Mouse (Mus musculus) liver, embryonic 14.5 days (tissue): Measurements from ENCODE around the gene Gcc1. TPM values are rescaled to one million over a fixed set of nuclear protein-coding genes. Genes with fewer than 3 reads are reported as not detected.
A peak's percentile ranks its signal among the peaks of the same experiment; 100 is the strongest.

ENCODE experiments used
- ATAC-seq: fragments of 200-750 bp; cut with Nextera tagmentation; 2 replicates; pipeline ENCODE4 v1.8.0; 2017; ENCODE audit warnings: moderate number of reproducible peaks, mild to moderate bottlenecking, moderate library complexity; ENCODE audit not compliant: insufficient read depth
- DNase-seq, 3 experiments: peaks; one replicate each; pipeline ENCODE4 v3.0.0-alpha.2; 2012 to 2013; ENCODE audit warnings: low read depth in 3 of 3, low spot score in 3 of 3
- H3K27ac ChIP-seq: fragments of 300-500 bp; sonication (generic); 2 replicates; pipeline ENCODE4 v1.5.1; 2014; ENCODE audit warnings: moderate library complexity, mild to moderate bottlenecking, control low read depth, inconsistent platforms
- H3K27me3 ChIP-seq: fragments of 300-500 bp; sonication (generic); 2 replicates; pipeline ENCODE4 v1.6.1; 2014; ENCODE audit warnings: mild to moderate bottlenecking, low read length, moderate library complexity; ENCODE audit not compliant: control insufficient read depth, insufficient read depth
- H3K36me3 ChIP-seq: fragments of 300-500 bp; sonication (generic); replicated peaks from 2 replicates; pipeline ENCODE4 v1.6.1; 2014; ENCODE audit warnings: low read depth; ENCODE audit not compliant: control insufficient read depth, insufficient read depth
- H3K4me1 ChIP-seq, 2 experiments: fragments of 200-500 bp in 1 of 2; fragments of 300-500 bp in 1 of 2; sonication (generic) in 1 of 2; replicated peaks; 2 replicates each; pipeline ENCODE4 v1.6.1; 2012 to 2014; ENCODE audit warnings: antibody characterized with exemption in 1 of 2, inconsistent platforms in 1 of 2, low read length in 1 of 2; ENCODE audit not compliant: control insufficient read depth in 2 of 2, insufficient read depth in 2 of 2
- H3K4me2 ChIP-seq: fragments of 300-500 bp; sonication (generic); 2 replicates; pipeline ENCODE4 v1.6.1; 2014; ENCODE audit warnings: low read depth, mild to moderate bottlenecking, control low read depth, moderate library complexity
- H3K4me3 ChIP-seq, 2 experiments: fragments of 200-500 bp in 1 of 2; fragments of 300-500 bp in 1 of 2; sonication (generic) in 1 of 2; 2 replicates each; pipeline ENCODE4 v1.5.1; 2012 to 2014; ENCODE audit warnings: low read depth in 2 of 2, low read length in 2 of 2, mild to moderate bottlenecking in 2 of 2, control low read depth in 1 of 2, inconsistent platforms in 1 of 2, moderate library complexity in 1 of 2; ENCODE audit not compliant: insufficient read depth in 1 of 2
- H3K9ac ChIP-seq: fragments of 300-500 bp; sonication (generic); replicated peaks from 2 replicates; pipeline ENCODE4 v1.6.1; 2014; ENCODE audit warnings: mild to moderate bottlenecking, control low read depth, moderate library complexity
- H3K9me3 ChIP-seq: fragments of 300-500 bp; sonication (generic); 2 replicates; pipeline ENCODE4 v1.6.1; 2016; ENCODE audit warnings: low read length, mixed read lengths; ENCODE audit not compliant: control insufficient read depth
- CTCF ChIP-seq: IDR thresholded peaks from 2 replicates; pipeline ENCODE4 v1.5.1; 2016; ENCODE audit warnings: antibody characterized with exemption, low read depth, control low read depth
- EP300 ChIP-seq: IDR thresholded peaks from 2 replicates; pipeline ENCODE4 v1.6.1; 2016; ENCODE audit warnings: antibody characterized with exemption, low read depth
- WGBS: fragments of 180-500 bp; shearing (Covaris S2); extraction: QIAGEN DNeasy Blood & Tissue Kit; methylation state at CpG from one replicate; pipeline ENCODE4 v1.1.7; 2014; ENCODE audit not compliant: insufficient replicate concordance; 5-methylcytosine and 5-hydroxymethylcytosine counted together
- polyA plus RNA-seq, 2 experiments: library from polyadenylated mRNA; depleted of rRNA in 1 of 2; stranded (reverse) in 1 of 2; unstranded in 1 of 2; fragments of >200 nt; fragmentation: Nextera tagmentation in 1 of 2; extraction: Ambion mirVana in 1 of 2; gene quantifications; 2 replicates each; pipeline versions ENCODE4 v1.2.1 to v1.2.3; 2012 to 2014

Gene Gcc1
- polyA plus RNA-seq, 2 experiments: 2.3 to 2.9 TPM

DNA sequence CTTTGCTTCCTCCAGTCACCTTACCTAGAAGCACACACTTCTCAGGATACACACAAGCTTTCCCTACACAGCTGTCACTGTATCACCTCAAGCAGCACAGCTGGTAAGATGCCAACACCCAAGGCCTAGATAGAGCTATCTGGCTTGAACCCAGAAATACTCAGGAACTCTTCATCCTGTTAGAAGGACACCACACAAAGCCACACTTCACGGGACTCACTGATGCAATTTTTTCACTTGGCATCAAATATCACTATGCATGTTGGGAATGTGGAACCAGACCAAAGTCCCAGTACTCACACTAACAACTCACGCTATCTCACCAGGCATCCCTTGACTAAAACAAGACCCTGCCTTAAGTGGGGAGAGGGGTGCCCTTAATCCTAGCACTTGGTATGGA, 8.5 kb downstream of the Gcc1 start:
- peak overlapping the region; percentile 23 for H3K9ac ChIP-seq
- peaks cover 20 to 25% of the 10 kb centered on the region in 2 experiments for H3K4me1 ChIP-seq
- no peak for ATAC-seq
- H3K27me3 ChIP-seq: no peaks in the 10 kb centered on the region
- no peak overlapping the region for H3K4me3 ChIP-seq
- H3K4me2 ChIP-seq: peak overlapping the region; percentile 87
- 68% methylated on average over 2 of the region's 2 CpGs for WGBS
- DNase-seq: no peak
- peaks cover 21% of the 10 kb centered on the region for H3K36me3 ChIP-seq
- no peak overlapping the region for H3K27ac ChIP-seq
- TF ChIP-seq CTCF (no peak), EP300 (no peak)
- H3K9me3 ChIP-seq: no peaks in the 10 kb centered on the region

DNA sequence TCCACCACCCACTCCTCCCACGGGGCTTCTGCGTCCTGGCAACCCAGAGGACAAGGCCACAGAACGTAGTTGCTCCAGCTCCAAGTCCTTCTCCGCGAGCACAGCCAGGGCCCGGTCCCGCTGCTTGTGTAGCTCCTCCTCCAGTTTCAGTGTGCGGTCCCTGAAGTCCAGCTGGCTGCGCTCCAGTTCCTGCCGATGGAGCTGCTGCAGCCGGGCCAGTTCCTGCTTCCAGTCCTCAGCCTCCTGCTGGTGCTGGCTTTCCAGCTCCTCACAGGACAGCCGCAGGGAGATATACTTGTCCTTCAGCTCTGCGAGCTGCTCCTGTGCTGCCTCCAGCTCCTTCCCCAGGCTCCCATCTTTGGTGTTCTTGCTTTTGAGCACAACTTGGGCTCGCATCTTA, 9.7 kb downstream of the Gcc1 start:
- WGBS: 88% methylated on average over 14 of the region's 14 CpGs
- Histone ChIP-seq H3K27me3 (no peaks in the 10 kb centered on the region), H3K4me1 (peaks cover 20 to 25% of the 10 kb centered on the region in 2 experiments), H3K4me2 (no peak overlapping the region), H3K9ac (no peak overlapping the region), H3K27ac (no peak overlapping the region), H3K9me3 (no peaks in the 10 kb centered on the region), H3K4me3 (no peak overlapping the region), H3K36me3 (peaks cover 21% of the 10 kb centered on the region)
- ATAC-seq: no peak
- no peak for TF ChIP-seq CTCF
- TF ChIP-seq EP300: no peak
- DNase-seq: no peak

DNA sequence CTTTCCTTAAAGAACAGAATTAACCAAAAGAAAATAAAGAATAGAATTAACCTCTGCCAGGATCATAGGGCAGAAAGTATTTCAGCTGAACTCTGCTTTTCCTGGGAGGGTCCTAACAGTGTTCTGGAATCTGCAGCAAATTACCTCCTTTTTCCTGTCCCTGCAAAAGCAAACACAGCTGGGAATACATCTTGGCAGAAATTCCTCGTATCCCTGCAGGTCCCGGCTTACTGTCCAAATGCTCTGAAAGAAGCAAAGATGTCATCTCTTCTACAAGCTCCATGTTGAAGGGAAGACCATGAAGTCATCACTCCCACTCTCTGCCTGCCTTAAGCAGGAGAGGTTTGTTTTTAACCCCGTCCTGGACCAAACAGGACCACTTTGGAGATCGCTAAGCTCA, 11.2 kb downstream of the Gcc1 start:
- H3K4me1 ChIP-seq: peaks cover 12 to 14% of the 10 kb centered on the region in 2 experiments
- H3K27ac ChIP-seq: no peak overlapping the region
- no peaks in the 10 kb centered on the region for H3K27me3 ChIP-seq
- no peak overlapping the region for H3K9ac ChIP-seq
- no peaks in the 10 kb centered on the region for H3K9me3 ChIP-seq
- no peak overlapping the region for H3K4me2 ChIP-seq
- TF ChIP-seq CTCF (no peak), EP300 (no peak)
- WGBS: 82% methylated on average over 4 of the region's 4 CpGs
- DNase-seq: no peak
- peaks cover 21% of the 10 kb centered on the region for H3K36me3 ChIP-seq
- ATAC-seq: no peak
- no peak overlapping the region for H3K4me3 ChIP-seq

DNA sequence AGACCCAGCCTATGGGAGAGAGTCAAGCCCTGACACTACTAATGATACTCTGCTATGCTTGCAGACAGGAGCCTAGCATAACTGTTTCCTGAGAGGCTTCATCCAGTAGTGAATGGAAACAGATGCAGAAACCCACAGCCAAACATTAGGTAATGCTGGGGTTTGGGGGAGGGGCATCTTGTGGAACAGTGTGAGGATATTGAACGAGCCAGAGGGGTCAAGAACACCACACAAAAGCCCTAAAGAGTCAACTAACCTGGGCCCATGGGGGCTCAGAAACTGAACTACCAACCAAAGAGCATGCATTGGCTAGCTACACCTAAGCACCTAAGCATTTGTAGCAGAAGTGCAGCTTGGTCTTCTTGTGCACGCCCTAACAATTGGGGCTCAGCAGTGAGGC, 17.0 kb downstream of the Gcc1 start:
- H3K4me2 ChIP-seq: no peak overlapping the region
- H3K27me3 ChIP-seq: no peaks in the 10 kb centered on the region
- WGBS: 44% methylated on average over 2 of the region's 2 CpGs
- DNase-seq: no peak
- H3K4me1 ChIP-seq: no peaks in the 10 kb centered on the region; a peak in 1 of 4 replicates
- no peak overlapping the region for H3K9ac ChIP-seq
- H3K36me3 ChIP-seq: no peaks in the 10 kb centered on the region; the same call in 1 of the 2 replicates
- H3K27ac ChIP-seq: no peak overlapping the region
- H3K9me3 ChIP-seq: no peaks in the 10 kb centered on the region
- TF ChIP-seq EP300 (no peak), CTCF (no peak)
- no peak for ATAC-seq
- H3K4me3 ChIP-seq: no peak overlapping the region

DNA sequence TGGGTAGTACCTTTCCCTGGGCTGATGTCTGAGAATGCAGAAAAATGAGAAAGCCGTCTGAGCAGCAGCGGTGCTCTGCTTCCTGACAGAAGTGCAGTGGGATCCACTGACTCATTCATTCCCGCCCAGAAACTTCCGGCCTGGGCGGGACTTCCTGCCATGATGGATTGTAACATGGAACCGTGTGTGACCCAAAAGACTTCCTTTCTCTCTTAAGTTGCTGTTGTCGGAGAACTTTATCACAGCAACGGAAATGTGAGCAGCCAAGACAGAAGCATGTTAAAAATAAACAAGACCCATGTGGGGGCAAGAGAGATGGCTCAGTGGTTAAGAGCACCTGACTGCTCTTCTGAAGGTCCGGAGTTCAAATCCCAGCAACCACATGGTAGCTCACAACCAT, 18.1 kb downstream of the Gcc1 start:
- no peak overlapping the region for H3K9ac ChIP-seq
- H3K27ac ChIP-seq: no peak overlapping the region
- DNase-seq (no peak), ATAC-seq (no peak)
- no peaks in the 10 kb centered on the region for H3K36me3 ChIP-seq
- 43% methylated on average over 9 of the region's 9 CpGs for WGBS
- H3K4me3 ChIP-seq: no peak overlapping the region
- H3K4me2 ChIP-seq: no peak overlapping the region
- H3K9me3 ChIP-seq: no peaks in the 10 kb centered on the region
- no peaks in the 10 kb centered on the region for H3K4me1 ChIP-seq
- TF ChIP-seq EP300 (no peak), CTCF (no peak)
- H3K27me3 ChIP-seq: no peaks in the 10 kb centered on the region
